Comparison of ENCODE assay signal across 7 mouse cellular contexts in genomic region chr14:55160251-55161071, GRCm38 (mm10). TPM values are rescaled to one million over a fixed set of nuclear protein-coding genes. Genes with fewer than 3 reads are reported as not detected.
A peak's percentile ranks its signal among the peaks of the same experiment; 100 is the strongest.
DNase-seq lines count a peak whose midpoint lies in the region; ATAC-seq and TF ChIP-seq lines count a peak whose summit lies in the region.

No protein-coding gene starts in this region.

- no peak for DNase-seq in heart, postnatal 4 days
- DNase-seq in midbrain, embryonic 10.5 days (ENCODE audit: low spot score): no peak
- DNase-seq in midbrain, postnatal 0 days (ENCODE audit: low spot score): no peak
- DNase-seq in kidney, postnatal 4 days: no peak

- no peaks in the 10 kb centered on the region for H3K9me3 ChIP-seq in heart, embryonic 12.5 days (replicated peaks)
- H3K9me3 ChIP-seq in midbrain, embryonic 12.5 days: no peaks in the 10 kb centered on the region
- no peaks in the 10 kb centered on the region for H3K9me3 ChIP-seq in midbrain, embryonic 10.5 days (replicated peaks)
- H3K9me3 ChIP-seq in embryonic facial prominence, embryonic 12.5 days: no peaks in the 10 kb centered on the region
- H3K9me3 ChIP-seq in midbrain, postnatal 0 days (ENCODE audit: low read length): no peaks in the 10 kb centered on the region

- no peaks in the 10 kb centered on the region for H3K36me3 ChIP-seq in heart, embryonic 12.5 days
- no peaks in the 10 kb centered on the region for H3K36me3 ChIP-seq in midbrain, embryonic 12.5 days
- H3K36me3 ChIP-seq in midbrain, embryonic 10.5 days: no peaks in the 10 kb centered on the region
- no peaks in the 10 kb centered on the region for H3K36me3 ChIP-seq in embryonic facial prominence, embryonic 12.5 days
- H3K36me3 ChIP-seq in midbrain, postnatal 0 days (ENCODE audit: insufficient read depth, low read length): no peaks in the 10 kb centered on the region

- peak overlapping the region; percentile 11; the same call in 1 of the 2 replicates for H3K9ac ChIP-seq in heart, embryonic 12.5 days
- no peak overlapping the region for H3K9ac ChIP-seq in midbrain, embryonic 12.5 days (replicated peaks)
- H3K9ac ChIP-seq in embryonic facial prominence, embryonic 12.5 days: no peak overlapping the region
- H3K9ac ChIP-seq in midbrain, postnatal 0 days (replicated peaks; ENCODE audit: low read length, poor library complexity, severe bottlenecking): no peak overlapping the region

- no peak overlapping the region for H3K27ac ChIP-seq in heart, embryonic 12.5 days (ENCODE audit: poor library complexity, severe bottlenecking)
- no peak overlapping the region for H3K27ac ChIP-seq in midbrain, embryonic 12.5 days (replicated peaks)
- H3K27ac ChIP-seq in midbrain, embryonic 10.5 days (replicated peaks): no peak overlapping the region
- no peak overlapping the region for H3K27ac ChIP-seq in embryonic facial prominence, embryonic 12.5 days
- no peak overlapping the region for H3K27ac ChIP-seq in midbrain, postnatal 0 days (ENCODE audit: low read depth, low read length)

- TF ChIP-seq CTCF in midbrain, postnatal 0 days (IDR thresholded peaks at IDR 0.05): 0 out of 2 replicates have a peak, but pooled peaks have one; percentile 9

- no peak overlapping the region for H3K4me3 ChIP-seq in heart, embryonic 12.5 days
- no peak overlapping the region for H3K4me3 ChIP-seq in midbrain, embryonic 12.5 days
- no peak overlapping the region for H3K4me3 ChIP-seq in midbrain, embryonic 10.5 days
- no peak overlapping the region for H3K4me3 ChIP-seq in embryonic facial prominence, embryonic 12.5 days
- no peak overlapping the region for H3K4me3 ChIP-seq in midbrain, postnatal 0 days (ENCODE audit: low read depth, low read length)

- 0 out of 2 replicates have a peak, but pooled peaks have one; percentile 9 for ATAC-seq in heart, embryonic 12.5 days (ENCODE audit: insufficient number of reproducible peaks, low FRiP score)
- peak; percentile 30; the same call in 1 of the 2 replicates for ATAC-seq in midbrain, embryonic 12.5 days (ENCODE audit: low FRiP score, low read depth)
- peak; percentile 54; the same call in 1 of the 2 replicates for ATAC-seq in embryonic facial prominence, embryonic 12.5 days (ENCODE audit: insufficient number of reproducible peaks, insufficient read depth, low FRiP score, low TSS enrichment)
- ATAC-seq in midbrain, postnatal 0 days (ENCODE audit: low FRiP score): 0 out of 2 replicates have a peak, but pooled peaks have one; percentile 15

- no peak overlapping the region for H3K4me2 ChIP-seq in heart, embryonic 12.5 days
- H3K4me2 ChIP-seq in midbrain, embryonic 12.5 days (replicated peaks): no peak overlapping the region
- H3K4me2 ChIP-seq in embryonic facial prominence, embryonic 12.5 days (replicated peaks): 0 out of 2 replicates have a peak overlapping the region, but pooled peaks have one; percentile 38
- no peak overlapping the region for H3K4me2 ChIP-seq in midbrain, postnatal 0 days (ENCODE audit: low read depth, low read length, poor library complexity, severe bottlenecking)

- peaks cover 16% of the 10 kb centered on the region; the same call in 1 of the 2 replicates for H3K27me3 ChIP-seq in heart, embryonic 12.5 days (replicated peaks)
- 0 out of 2 replicates have a peak, but pooled peaks cover 6% of the 10 kb centered on the region for H3K27me3 ChIP-seq in midbrain, embryonic 12.5 days
- H3K27me3 ChIP-seq in midbrain, embryonic 10.5 days (ENCODE audit: low read depth, poor library complexity, severe bottlenecking): no peaks in the 10 kb centered on the region
- no peaks in the 10 kb centered on the region for H3K27me3 ChIP-seq in embryonic facial prominence, embryonic 12.5 days
- no peaks in the 10 kb centered on the region for H3K27me3 ChIP-seq in midbrain, postnatal 0 days (ENCODE audit: insufficient read depth, low read length)

- peaks cover 16% of the 10 kb centered on the region for H3K4me1 ChIP-seq in heart, embryonic 12.5 days (replicated peaks)
- H3K4me1 ChIP-seq in midbrain, embryonic 12.5 days: no peaks in the 10 kb centered on the region
- peaks cover 5% of the 10 kb centered on the region for H3K4me1 ChIP-seq in midbrain, embryonic 10.5 days
- H3K4me1 ChIP-seq in embryonic facial prominence, embryonic 12.5 days: peaks cover 6% of the 10 kb centered on the region; the same call in 1 of the 2 replicates
- no peaks in the 10 kb centered on the region; the same call in 1 of the 2 replicates for H3K4me1 ChIP-seq in midbrain, postnatal 0 days (ENCODE audit: insufficient read depth, low read length)

- WGBS in heart, embryonic 12.5 days: 63% methylated on average over 10 of the region's 10 CpGs
- WGBS in midbrain, embryonic 12.5 days: 83% methylated on average over 8 of the region's 10 CpGs
- 78% methylated on average over 8 of the region's 10 CpGs for WGBS in midbrain, embryonic 10.5 days
- WGBS in embryonic facial prominence, embryonic 12.5 days: 81% methylated on average over 10 of the region's 10 CpGs
- WGBS in midbrain, postnatal 0 days: 82% methylated on average over 9 of the region's 10 CpGs

RNA-seq across cellular contexts. Expression of gene Jph4, which starts 43.7 kb away (rescaled TPM):
- polyA plus RNA-seq in heart, embryonic 12.5 days (2016; fragmentation: Nextera tagmentation; extraction: Ambion mirVana): 0.09 and 0.18 TPM in 2 replicates
- under 1 TPM; 0.10 to 0.16 TPM for total RNA-seq in heart, postnatal 4 days (2021)
- polyA plus RNA-seq in midbrain, embryonic 12.5 days (2016; fragmentation: Nextera tagmentation; extraction: Ambion mirVana): 7.2 and 9.9 TPM in 2 replicates
- 0.53 and 1.2 TPM in 2 replicates for polyA plus RNA-seq in midbrain, embryonic 10.5 days (2016; fragmentation: Nextera tagmentation; extraction: Ambion mirVana)
- 2.6 and 2.9 TPM in 2 replicates for polyA plus RNA-seq in embryonic facial prominence, embryonic 12.5 days (2016; fragmentation: Nextera tagmentation; extraction: Ambion mirVana)
- total RNA-seq in midbrain, postnatal 0 days (2014; rRNA removed): 158 and 182 TPM in 2 replicates
- 41.7 and 45.1 TPM in 2 replicates for polyA plus RNA-seq in midbrain, postnatal 0 days (2015; fragmentation: Nextera tagmentation; extraction: Ambion mirVana)

RNA-seq across cellular contexts. Expression of gene Ap1g2, which starts 54.1 kb away (rescaled TPM):
- polyA plus RNA-seq in heart, embryonic 12.5 days (2016; fragmentation: Nextera tagmentation; extraction: Ambion mirVana): 8.7 and 9.8 TPM in 2 replicates
- total RNA-seq in heart, postnatal 4 days (2021): 1 to 10 TPM; 3.3 to 5.6 TPM
- polyA plus RNA-seq in midbrain, embryonic 12.5 days (2016; fragmentation: Nextera tagmentation; extraction: Ambion mirVana): 8.2 and 10.9 TPM in 2 replicates
- polyA plus RNA-seq in midbrain, embryonic 10.5 days (2016; fragmentation: Nextera tagmentation; extraction: Ambion mirVana): 12.7 and 15.0 TPM in 2 replicates
- polyA plus RNA-seq in embryonic facial prominence, embryonic 12.5 days (2016; fragmentation: Nextera tagmentation; extraction: Ambion mirVana): 14.8 and 17.2 TPM in 2 replicates
- 8.2 and 11.6 TPM in 2 replicates for total RNA-seq in midbrain, postnatal 0 days (2014; rRNA removed)
- 6.6 and 8.9 TPM in 2 replicates for polyA plus RNA-seq in midbrain, postnatal 0 days (2015; fragmentation: Nextera tagmentation; extraction: Ambion mirVana)
